Mouse (Mus musculus) CD8-positive naive resting alpha-beta T cell, adult 2 months (primary cell): ENCODE measurements around the gene Arid5b.
A peak's percentile ranks its signal among the peaks of the same experiment; 100 is the strongest.

Experiments
- DNase-seq, 2 experiments: peaks; one replicate each; pipeline ENCODE4 v3.0.0; 2022; ENCODE audit warnings: low read depth in 2 of 2, low spot score in 2 of 2

Gene Arid5b

GRCm38 (mm10) chr10:68166695-68167086 is 111.8 kb downstream of the Arid5b start:
- DNase-seq, result no peak

DNA sequence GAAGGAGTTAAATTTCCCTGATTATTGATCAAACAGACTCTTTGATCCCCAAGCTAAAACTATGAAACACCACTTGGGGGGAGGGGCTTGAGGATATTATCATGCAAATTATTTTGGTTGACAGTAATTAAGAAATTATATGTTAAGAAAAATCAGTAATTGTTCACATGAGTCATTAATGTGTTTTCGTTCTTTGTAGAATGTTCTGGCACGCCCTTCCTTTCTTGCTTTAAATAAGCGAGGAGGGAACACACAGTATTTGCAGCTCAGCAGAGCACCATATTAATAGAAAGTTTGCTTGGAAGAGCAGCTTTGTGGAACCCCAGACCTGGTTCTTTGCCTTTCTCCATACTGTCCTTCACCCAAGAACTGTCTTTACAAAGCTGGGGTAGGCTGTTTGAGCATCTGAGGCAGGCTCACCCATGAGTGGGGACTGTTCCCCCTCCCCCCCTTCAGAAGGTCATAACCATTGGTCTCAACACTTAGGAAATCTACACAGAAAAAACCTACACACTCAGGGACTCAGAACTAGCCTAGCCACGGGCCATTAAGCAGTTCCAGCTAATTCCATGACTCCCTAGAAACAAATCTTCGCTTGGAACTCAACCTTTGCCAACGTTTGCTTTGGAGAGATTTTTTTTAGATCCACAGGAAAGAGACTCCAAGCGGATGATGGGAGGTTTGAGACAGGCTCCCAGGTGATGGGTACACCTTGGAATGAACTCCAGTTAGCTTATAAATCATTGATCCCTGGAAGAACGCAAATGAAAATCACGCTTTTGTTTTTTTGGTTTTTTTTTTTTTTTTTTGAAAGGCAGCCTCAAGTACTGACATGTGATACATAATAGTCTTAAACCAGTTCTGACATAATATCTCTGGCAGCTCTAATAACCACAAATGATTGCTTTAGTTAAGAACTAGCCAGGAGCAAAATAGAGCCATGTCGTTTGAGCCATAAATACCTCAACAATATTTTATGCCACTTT is 112.5 kb downstream of the Arid5b start:
- no peak for DNase-seq

- DNase-seq, result no peak
These were observed 113.5 kb downstream of the Arid5b start for GRCm38 (mm10) chr10:68164723-68165706.

- no peak for DNase-seq
These were observed 114.4 kb downstream of the Arid5b start for GRCm38 (mm10) chr10:68164137-68164536.

GRCm38 (mm10) chr10:68159759-68160158 is 118.8 kb downstream of the Arid5b start:
- DNase-seq, result no peak

DNA sequence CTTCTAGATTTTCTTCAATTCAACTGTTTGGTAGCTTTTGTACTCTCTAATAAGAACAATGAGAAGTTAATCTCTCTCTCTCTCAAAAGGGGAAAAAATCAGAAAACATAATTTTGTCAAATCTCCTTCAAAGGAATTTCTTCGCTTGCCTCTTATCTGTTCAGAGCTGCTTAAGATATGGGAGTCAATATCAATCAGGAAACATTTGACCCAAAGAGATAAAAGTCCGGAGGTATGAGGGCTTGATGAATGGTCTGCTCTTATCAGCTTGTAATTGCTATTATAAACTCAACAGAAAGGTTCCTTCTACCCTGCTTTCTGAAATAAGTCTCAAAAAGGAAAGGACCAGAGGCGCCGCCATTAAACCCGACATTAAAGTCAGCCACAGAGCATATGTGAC is 120.0 kb downstream of the Arid5b start:
- DNase-seq, result no peak

DNA sequence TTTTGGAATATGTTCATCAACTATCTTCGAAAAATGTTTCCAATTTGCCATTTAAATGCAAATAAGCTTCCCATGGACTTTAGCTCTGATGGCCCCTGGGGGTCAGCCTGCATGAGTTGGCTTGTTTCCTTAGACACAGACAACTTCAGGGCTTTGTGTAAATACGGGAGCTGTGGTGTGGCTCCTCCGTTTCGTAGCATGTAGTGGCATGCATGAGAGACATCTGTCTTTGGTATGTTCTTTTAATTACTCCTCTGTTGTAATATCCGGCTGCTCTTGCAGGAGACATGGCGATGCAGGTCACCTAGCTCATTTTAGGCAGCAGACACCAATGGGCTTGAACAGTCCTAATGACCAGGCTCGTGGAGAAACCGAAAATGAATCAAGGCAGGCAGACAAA is 121.0 kb downstream of the Arid5b start:
- DNase-seq, result no peak

- DNase-seq, result no peak
These were observed 121.8 kb downstream of the Arid5b start for GRCm38 (mm10) chr10:68156646-68157245.

DNA sequence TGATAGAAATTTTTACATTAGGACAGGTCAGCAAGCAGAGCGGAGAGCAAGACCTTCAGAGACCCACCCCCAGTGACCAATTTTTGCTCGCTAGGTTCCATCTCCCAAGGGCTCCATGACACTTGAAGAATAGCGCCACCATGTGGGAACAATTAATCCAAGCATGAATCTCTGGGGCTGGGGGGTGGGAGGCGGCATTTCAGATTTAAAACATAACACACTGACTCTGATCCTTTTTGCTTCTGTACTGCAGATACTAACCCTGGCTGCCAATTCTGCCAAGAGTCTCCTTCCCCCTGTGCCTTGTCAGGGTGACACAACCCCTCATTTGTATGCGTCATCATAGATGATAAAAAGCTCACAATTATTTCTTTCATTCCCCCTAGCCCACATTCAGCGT is 122.4 kb downstream of the Arid5b start:
- no peak for DNase-seq

DNA sequence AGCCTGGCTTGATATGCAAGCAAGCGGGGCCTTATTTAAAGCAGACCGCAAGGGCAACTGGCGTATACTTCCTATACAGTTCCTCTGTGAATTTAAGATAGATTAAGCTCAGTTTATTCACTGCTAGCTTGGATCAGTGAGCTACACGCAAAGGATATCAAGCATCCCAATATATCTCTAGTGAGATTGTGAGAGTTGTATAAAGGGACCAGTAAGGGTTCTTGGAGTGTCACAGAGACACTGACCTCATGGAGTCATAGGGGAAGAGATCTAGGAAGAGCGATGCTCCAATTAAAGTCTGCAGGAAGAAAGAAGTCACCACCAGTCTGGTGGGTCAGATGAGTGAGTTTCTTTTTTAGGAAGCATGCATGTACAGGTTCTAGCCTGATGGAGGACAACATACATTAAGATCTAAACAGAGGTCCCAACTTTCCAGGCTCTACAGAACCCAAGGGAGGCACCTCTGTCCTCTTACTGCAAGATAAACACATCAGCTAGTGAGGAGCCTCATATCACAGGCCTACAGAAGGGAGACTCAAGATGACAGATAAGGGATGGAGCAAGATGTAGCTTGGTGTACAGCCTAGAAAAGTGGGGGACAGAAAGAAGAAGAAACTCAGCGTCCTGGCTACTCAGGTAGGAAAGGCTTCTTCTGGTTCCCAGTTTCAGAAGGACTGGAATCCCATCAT is 123.0 kb downstream of the Arid5b start:
- no peak for DNase-seq

GRCm38 (mm10) chr10:68154046-68154765 is 124.3 kb downstream of the Arid5b start:
- no peak for DNase-seq

- no peak for DNase-seq
These were observed 125.0 kb downstream of the Arid5b start for GRCm38 (mm10) chr10:68153344-68154045.

DNA sequence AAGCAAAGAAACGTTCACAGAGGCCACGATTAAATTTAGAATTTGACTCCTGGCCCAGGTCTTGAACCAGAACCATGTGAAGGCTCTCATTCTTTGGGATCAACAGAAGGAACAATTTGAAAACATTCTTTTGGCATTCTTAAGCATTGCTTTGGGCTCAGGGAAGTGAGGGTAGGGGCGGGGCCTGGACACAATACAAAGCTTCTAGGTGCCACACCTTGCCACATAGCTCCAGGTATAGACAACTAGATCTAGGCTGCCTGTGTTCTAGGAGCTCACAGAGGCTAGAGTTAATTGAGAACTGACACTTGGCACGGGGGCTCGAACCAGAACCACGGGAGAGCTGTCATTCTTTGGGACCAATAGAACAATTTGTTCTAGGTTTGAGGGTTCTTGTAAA is 130.0 kb downstream of the Arid5b start:
- DNase-seq, result no peak

GRCm38 (mm10) chr10:68147730-68148129 is 130.8 kb downstream of the Arid5b start:
- DNase-seq, result no peak

- peak; percentile 31 to 65 for DNase-seq
These were observed 131.7 kb downstream of the Arid5b start for GRCm38 (mm10) chr10:68146842-68147241.

DNA sequence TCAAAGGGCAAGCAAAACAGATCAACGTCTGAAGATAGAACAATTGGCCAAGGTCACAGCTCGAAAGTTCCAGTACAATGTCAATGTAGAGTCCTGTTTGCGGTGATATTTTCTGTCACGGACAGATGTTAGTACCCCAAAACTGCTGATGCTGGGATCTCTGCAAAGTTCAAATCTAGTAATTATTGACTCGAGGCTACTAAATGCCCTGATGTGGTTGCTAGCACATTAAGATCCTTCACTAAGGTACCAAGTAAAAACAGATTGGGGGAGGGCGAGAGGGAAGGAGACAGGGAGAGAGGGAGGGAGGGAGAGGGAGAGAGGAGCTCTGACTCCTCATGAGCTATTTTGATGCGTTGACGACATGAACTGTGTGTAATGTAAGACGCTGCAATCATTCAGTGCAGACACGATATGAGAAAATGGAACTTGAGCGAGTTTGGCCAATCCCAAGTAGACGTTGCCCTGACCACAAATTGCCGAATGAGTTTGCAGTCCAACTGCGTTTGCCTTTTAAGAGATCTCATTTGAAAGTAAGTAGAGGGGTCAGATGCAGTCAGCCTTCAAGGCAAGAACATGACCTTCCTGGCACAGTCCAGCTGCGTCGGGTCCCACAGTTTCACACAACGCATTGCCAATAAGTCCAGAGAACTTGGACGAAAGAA is 133.1 kb downstream of the Arid5b start:
- no peak for DNase-seq

DNA sequence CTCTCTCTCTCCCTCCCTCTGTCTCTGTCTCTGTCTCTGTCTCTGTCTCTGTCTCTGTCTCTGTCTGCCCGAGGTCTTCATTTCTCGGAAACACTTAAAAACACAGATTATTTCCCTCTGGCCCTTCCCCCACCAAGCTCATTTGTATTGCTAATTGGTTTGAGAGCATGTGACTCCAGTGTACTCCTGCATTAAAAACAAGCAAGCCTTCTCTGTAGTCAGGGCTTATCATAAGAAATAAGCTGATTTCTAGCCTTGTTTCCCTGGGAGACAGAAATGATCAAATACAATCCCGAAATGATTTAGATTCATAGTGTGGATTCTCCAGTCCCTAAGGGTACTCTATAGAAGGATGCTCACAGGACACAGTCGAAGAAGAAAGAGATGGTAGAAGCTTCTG is 136.0 kb downstream of the Arid5b start:
- no peak for DNase-seq

- no peak for DNase-seq
These were observed 137.0 kb downstream of the Arid5b start for GRCm38 (mm10) chr10:68141567-68141966.

DNA sequence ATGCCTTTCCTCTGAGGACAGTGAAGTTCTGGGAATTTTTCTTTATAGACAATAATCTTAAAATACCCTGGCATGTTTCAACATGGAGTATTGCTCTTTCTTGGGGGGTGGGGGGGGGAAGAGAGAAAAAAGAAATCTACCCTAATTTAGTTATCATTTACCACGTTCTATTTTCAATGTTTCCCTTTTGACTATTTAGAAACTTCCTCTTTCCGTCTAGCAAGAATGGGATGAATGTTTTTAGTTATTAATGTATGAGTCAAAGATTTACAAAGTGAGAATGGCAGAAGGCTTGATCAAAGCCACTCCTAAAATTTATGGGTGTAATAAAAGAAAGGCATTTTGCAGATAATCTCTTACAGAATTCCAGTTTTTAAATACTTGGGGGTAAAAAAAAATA is 137.7 kb downstream of the Arid5b start:
- DNase-seq, result no peak
